In the genomic region with DNA sequence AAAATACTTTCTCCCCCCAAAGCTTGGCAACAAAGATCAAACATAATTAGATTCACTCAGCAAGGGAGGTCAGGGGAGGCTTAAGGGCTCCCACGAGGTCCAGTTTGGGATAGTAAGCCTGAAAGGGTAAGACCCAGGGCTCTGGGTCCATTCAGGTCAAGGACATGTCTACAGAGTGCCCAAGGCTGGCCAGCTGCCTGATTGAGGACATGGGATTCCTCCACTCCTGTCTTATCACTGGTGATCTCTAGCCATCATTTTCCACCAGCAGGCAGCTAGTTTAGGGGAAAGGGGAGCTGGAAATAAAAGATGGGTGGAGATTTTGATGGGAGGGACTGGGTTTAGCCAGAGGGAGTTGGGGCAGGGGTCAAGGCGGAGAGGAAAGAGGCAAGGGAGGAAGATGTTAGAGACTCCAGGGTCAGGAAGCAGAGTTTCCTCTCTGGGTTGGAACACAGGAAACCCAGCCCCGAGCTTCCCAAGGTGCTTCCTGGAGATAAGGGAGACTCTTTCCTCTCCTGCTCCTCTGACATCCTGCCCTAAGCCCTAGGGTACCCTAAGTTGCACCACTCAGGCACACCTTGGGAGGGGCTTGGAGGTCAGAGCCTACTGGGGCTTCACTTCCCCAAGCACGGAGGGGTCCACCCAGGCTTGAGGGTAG, we compare ENCODE assay signal across 7 mouse cellular contexts. TPM values are rescaled to one million over a fixed set of nuclear protein-coding genes. Genes with fewer than 3 reads are reported as not detected.
DNase-seq lines count a peak whose midpoint lies in the region; ATAC-seq and TF ChIP-seq lines count a peak whose summit lies in the region.

No protein-coding gene starts in this region.

- no peak for TF ChIP-seq CTCF in hindbrain, postnatal 0 days (IDR thresholded peaks at IDR 0.05; ENCODE audit: low read depth)
- no peak for TF ChIP-seq CTCF in olfactory bulb, adult 2 months (IDR thresholded peaks at IDR 0.05; ENCODE audit: insufficient read depth, low read depth, low read length)

- TF ChIP-seq POLR2A in olfactory bulb, adult 2 months (IDR thresholded peaks at IDR 0.05; ENCODE audit: insufficient read depth, low read depth, low read length): no peak

- no peak overlapping the region for H3K27ac ChIP-seq in embryonic facial prominence, embryonic 14.5 days (replicated peaks; ENCODE audit: low read depth, low read length)
- H3K27ac ChIP-seq in hindbrain, postnatal 0 days: peak overlapping the region; percentile 92; the same call in 1 of the 2 replicates
- H3K27ac ChIP-seq in liver, embryonic 13.5 days: peak overlapping the region; percentile 4; the same call in 1 of the 2 replicates
- no peak overlapping the region for H3K27ac ChIP-seq in olfactory bulb, adult 2 months (ENCODE audit: insufficient read depth, low read depth, low read length)

- no peaks in the 10 kb centered on the region for H3K9me3 ChIP-seq in embryonic facial prominence, embryonic 14.5 days (ENCODE audit: control insufficient read depth, low read length)
- H3K9me3 ChIP-seq in hindbrain, postnatal 0 days (ENCODE audit: low read length): no peaks in the 10 kb centered on the region
- no peaks in the 10 kb centered on the region for H3K9me3 ChIP-seq in liver, embryonic 13.5 days (replicated peaks)

- H3K36me3 ChIP-seq in embryonic facial prominence, embryonic 14.5 days (ENCODE audit: control insufficient read depth, insufficient read depth, low read length): no peaks in the 10 kb centered on the region
- H3K36me3 ChIP-seq in hindbrain, postnatal 0 days (ENCODE audit: insufficient read depth, low read length): no peaks in the 10 kb centered on the region
- no peaks in the 10 kb centered on the region for H3K36me3 ChIP-seq in liver, embryonic 13.5 days

- peaks cover 15% of the 10 kb centered on the region for H3K4me1 ChIP-seq in embryonic facial prominence, embryonic 14.5 days (ENCODE audit: control insufficient read depth, insufficient read depth, low read length)
- peaks cover 5% of the 10 kb centered on the region; the same call in 1 of the 2 replicates for H3K4me1 ChIP-seq in hindbrain, postnatal 0 days (ENCODE audit: insufficient read depth, low read length)
- peaks cover 41% of the 10 kb centered on the region for H3K4me1 ChIP-seq in liver, embryonic 13.5 days (replicated peaks)
- H3K4me1 ChIP-seq in olfactory bulb, adult 2 months (ENCODE audit: control insufficient read depth, insufficient read depth, low read length): peaks cover 37% of the 10 kb centered on the region

- peaks cover 22% of the 10 kb centered on the region; the same call in 1 of the 2 replicates for H3K27me3 ChIP-seq in embryonic facial prominence, embryonic 14.5 days (replicated peaks; ENCODE audit: control insufficient read depth, insufficient read depth, low read length)
- no peaks in the 10 kb centered on the region for H3K27me3 ChIP-seq in hindbrain, postnatal 0 days (ENCODE audit: insufficient read depth, low read length)
- peaks cover 48% of the 10 kb centered on the region for H3K27me3 ChIP-seq in liver, embryonic 13.5 days

- ATAC-seq in embryonic facial prominence, embryonic 14.5 days (ENCODE audit: low read depth): no peak
- no peak for ATAC-seq in hindbrain, postnatal 0 days
- peak; percentile 37 for ATAC-seq in liver, embryonic 13.5 days (ENCODE audit: low read depth)
- no peak for ATAC-seq in CD4-positive, CD25-positive, alpha-beta regulatory T cell, adult 4 months

- peak; percentile 54 to 63 for DNase-seq in adrenal gland, postnatal 36 days
- DNase-seq in embryonic facial prominence, embryonic 14.5 days (ENCODE audit: low spot score): peak; percentile 52
- DNase-seq in hindbrain, postnatal 0 days (ENCODE audit: low spot score): no peak
- DNase-seq in liver, embryonic 13.5 days: no peak
- no peak for DNase-seq in urinary bladder, postnatal 4 days (ENCODE audit: low spot score in 2 of 2)

- H3K9ac ChIP-seq in embryonic facial prominence, embryonic 14.5 days (ENCODE audit: low read depth, low read length): no peak overlapping the region
- 0 out of 2 replicates have a peak overlapping the region, but pooled peaks have one; percentile 83 for H3K9ac ChIP-seq in hindbrain, postnatal 0 days (replicated peaks; ENCODE audit: low read length)
- 0 out of 2 replicates have a peak overlapping the region, but pooled peaks have one; percentile 62 for H3K9ac ChIP-seq in liver, embryonic 13.5 days

- H3K4me2 ChIP-seq in embryonic facial prominence, embryonic 14.5 days (ENCODE audit: low read depth, low read length): no peak overlapping the region
- peak overlapping the region; percentile 84 for H3K4me2 ChIP-seq in hindbrain, postnatal 0 days (ENCODE audit: low read depth, low read length)
- H3K4me2 ChIP-seq in liver, embryonic 13.5 days: peak overlapping the region; percentile 89; the same call in 1 of the 2 replicates

- H3K4me3 ChIP-seq in embryonic facial prominence, embryonic 14.5 days (ENCODE audit: low read depth, low read length): peak overlapping the region; percentile 82
- H3K4me3 ChIP-seq in hindbrain, postnatal 0 days (ENCODE audit: low read length): no peak overlapping the region; the same call in 1 of the 2 replicates
- H3K4me3 ChIP-seq in liver, embryonic 13.5 days (replicated peaks): peak overlapping the region; percentile 67
- H3K4me3 ChIP-seq in olfactory bulb, adult 2 months (ENCODE audit: insufficient read depth, low read depth, low read length): peak overlapping the region; percentile 92; the same call in 1 of the 2 replicates

- 13% methylated on average over 4 of the region's 4 CpGs for WGBS in embryonic facial prominence, embryonic 14.5 days
- 33% methylated on average over 4 of the region's 4 CpGs for WGBS in hindbrain, postnatal 0 days
- WGBS in liver, embryonic 13.5 days (ENCODE audit: insufficient replicate concordance): 2% methylated on average over 4 of the region's 4 CpGs
- 54% methylated on average over 4 of the region's 4 CpGs for WGBS in olfactory bulb, adult 2 months

RNA-seq across cellular contexts. Expression of a gene that starts 1.9 kb away (rescaled TPM):
- 10 to 100 TPM; 30.7 to 51.0 TPM for total RNA-seq in adrenal gland, postnatal 36 days (2021)
- polyA plus RNA-seq in embryonic facial prominence, embryonic 14.5 days (2014; fragmentation: Nextera tagmentation; extraction: Ambion mirVana): 1.9 and 2.0 TPM in 2 replicates
- 43.6 and 61.8 TPM in 2 replicates for total RNA-seq in hindbrain, postnatal 0 days (2014; rRNA removed)
- polyA plus RNA-seq in hindbrain, postnatal 0 days (2015; fragmentation: Nextera tagmentation; extraction: Ambion mirVana): 7.1 and 8.7 TPM in 2 replicates
- polyA plus RNA-seq in liver, embryonic 13.5 days (2015; fragmentation: Nextera tagmentation; extraction: Ambion mirVana): 0.23 and 0.43 TPM in 2 replicates
- polyA plus RNA-seq in olfactory bulb, adult 2 months (2012; ENCODE audit: insufficient read depth, insufficient read length, low replicate concordance, missing spikeins): not detected in 2 replicates
- not detected for polyA plus RNA-seq in CD4-positive, CD25-positive, alpha-beta regulatory T cell, adult 4 months (2017; shearing (Covaris generic))

RNA-seq across cellular contexts. Expression of a gene that starts 20.3 kb away (rescaled TPM):
- 10 to 100 TPM; 20.7 to 22.4 TPM for total RNA-seq in adrenal gland, postnatal 36 days (2021)
- 18.5 and 20.7 TPM in 2 replicates for polyA plus RNA-seq in embryonic facial prominence, embryonic 14.5 days (2014; fragmentation: Nextera tagmentation; extraction: Ambion mirVana)
- 34.6 and 35.8 TPM in 2 replicates for total RNA-seq in hindbrain, postnatal 0 days (2014; rRNA removed)
- polyA plus RNA-seq in hindbrain, postnatal 0 days (2015; fragmentation: Nextera tagmentation; extraction: Ambion mirVana): 28.5 and 28.9 TPM in 2 replicates
- 4.8 and 4.9 TPM in 2 replicates for polyA plus RNA-seq in liver, embryonic 13.5 days (2015; fragmentation: Nextera tagmentation; extraction: Ambion mirVana)
- not detected in 2 replicates for polyA plus RNA-seq in olfactory bulb, adult 2 months (2012; ENCODE audit: insufficient read depth, insufficient read length, low replicate concordance, missing spikeins)
- 10 to 100 TPM; 10.2 to 12.6 TPM for polyA plus RNA-seq in CD4-positive, CD25-positive, alpha-beta regulatory T cell, adult 4 months (2017; shearing (Covaris generic))

RNA-seq across cellular contexts. Expression of a gene that starts 43.8 kb away (rescaled TPM):
- 1 to 10 TPM; 6.6 to 8.5 TPM for total RNA-seq in adrenal gland, postnatal 36 days (2021)
- 4.3 and 5.2 TPM in 2 replicates for polyA plus RNA-seq in embryonic facial prominence, embryonic 14.5 days (2014; fragmentation: Nextera tagmentation; extraction: Ambion mirVana)
- 101 and 108 TPM in 2 replicates for total RNA-seq in hindbrain, postnatal 0 days (2014; rRNA removed)
- 64.7 and 67.8 TPM in 2 replicates for polyA plus RNA-seq in hindbrain, postnatal 0 days (2015; fragmentation: Nextera tagmentation; extraction: Ambion mirVana)
- 0.12 and 0.14 TPM in 2 replicates for polyA plus RNA-seq in liver, embryonic 13.5 days (2015; fragmentation: Nextera tagmentation; extraction: Ambion mirVana)
- not detected in 2 replicates for polyA plus RNA-seq in olfactory bulb, adult 2 months (2012; ENCODE audit: insufficient read depth, insufficient read length, low replicate concordance, missing spikeins)
- polyA plus RNA-seq in CD4-positive, CD25-positive, alpha-beta regulatory T cell, adult 4 months (2017; shearing (Covaris generic)): under 1 TPM; 0.32 to 0.44 TPM

Comparison
In these comparisons a context has a peak if more than half of its experiments do, and no peak if none do; other contexts are left out.
1. DNase-seq: peak in adrenal gland, postnatal 36 days (2 of 2) and embryonic facial prominence, embryonic 14.5 days (single experiment); none in hindbrain, postnatal 0 days (single experiment), liver, embryonic 13.5 days (single experiment) and urinary bladder, postnatal 4 days (0 of 2).
2. H3K27ac ChIP-seq: peak in hindbrain, postnatal 0 days (single experiment) and liver, embryonic 13.5 days (single experiment); none in embryonic facial prominence, embryonic 14.5 days (single experiment) and olfactory bulb, adult 2 months (single experiment).
3. RNA of a gene that starts 43.8 kb away (polyA plus RNA-seq): not detected in olfactory bulb, adult 2 months and 64.7 to 67.8 TPM in hindbrain, postnatal 0 days; 4.3 to 5.2 TPM in embryonic facial prominence, embryonic 14.5 days, 0.32 to 0.44 TPM in CD4-positive, CD25-positive, alpha-beta regulatory T cell, adult 4 months and 0.12 to 0.14 TPM in liver, embryonic 13.5 days; every median in the first group is over 10 times any median in the second.